Comparison of ENCODE assay signal across 9 mouse cellular contexts in genomic region chr1:51466385-51466784, GRCm38 (mm10). TPM values are rescaled to one million over a fixed set of nuclear protein-coding genes. Genes with fewer than 3 reads are reported as not detected.
A peak's percentile ranks its signal among the peaks of the same experiment; 100 is the strongest.
DNase-seq lines count a peak whose midpoint lies in the region; ATAC-seq lines count a peak whose summit lies in the region.
"Had no signal": no experiment of that assay in that cellular context is flagged by ENCODE, and none has a peak within 500 bp of the region (broad histone marks: within the 10 kb centered on the region; RNA-seq: fewer than 3 reads in every experiment).

No protein-coding gene starts in this region.

- H3K27me3 ChIP-seq in kidney, embryonic 15.5 days, result no peaks in the 10 kb centered on the region
- H3K27me3 ChIP-seq in hindbrain, embryonic 11.5 days (ENCODE audit: control insufficient read depth, insufficient read depth, low read length), result no peaks in the 10 kb centered on the region
- H3K27me3 ChIP-seq: embryonic facial prominence, embryonic 12.5 days had no signal

- DNase-seq in cerebellum, adult 18-20 months, result peak; percentile 19 to 29
- DNase-seq in cerebellum, adult 11-12 months, result no peak
- peak; percentile 49 for DNase-seq in kidney, postnatal 14 days
- peak; percentile 19 for DNase-seq in T-cell, adult 2 months (ENCODE audit: low spot score)
- DNase-seq in hindbrain, embryonic 11.5 days (ENCODE audit: low spot score), result no peak
- DNase-seq in testis, postnatal 14 days (ENCODE audit: low spot score), result no peak

- H3K4me1 ChIP-seq in kidney, embryonic 15.5 days, result peaks cover 6% of the 10 kb centered on the region; the same call in 1 of the 2 replicates
- no peaks in the 10 kb centered on the region for H3K4me1 ChIP-seq in hindbrain, embryonic 11.5 days (replicated peaks; ENCODE audit: control insufficient read depth, insufficient read depth, low read length)
- H3K4me1 ChIP-seq: embryonic facial prominence, embryonic 12.5 days had no signal

- H3K9me3 ChIP-seq in kidney, embryonic 15.5 days (replicated peaks), result no peaks in the 10 kb centered on the region
- no peaks in the 10 kb centered on the region for H3K9me3 ChIP-seq in hindbrain, embryonic 11.5 days (ENCODE audit: control insufficient read depth, low read length)
- H3K9me3 ChIP-seq: embryonic facial prominence, embryonic 12.5 days had no signal

- H3K4me3 ChIP-seq in kidney, embryonic 15.5 days (replicated peaks), result no peak overlapping the region
- no peak overlapping the region for H3K4me3 ChIP-seq in hindbrain, embryonic 11.5 days (ENCODE audit: low read depth, low read length)
- H3K4me3 ChIP-seq: embryonic facial prominence, embryonic 12.5 days had no signal

- no peak overlapping the region for H3K27ac ChIP-seq in kidney, embryonic 15.5 days
- no peak overlapping the region for H3K27ac ChIP-seq in hindbrain, embryonic 11.5 days (ENCODE audit: low read depth, low read length)
- H3K27ac ChIP-seq: embryonic facial prominence, embryonic 12.5 days had no signal

- no peak overlapping the region for H3K9ac ChIP-seq in kidney, embryonic 15.5 days
- H3K9ac ChIP-seq in hindbrain, embryonic 11.5 days (ENCODE audit: low read depth, low read length), result no peak overlapping the region
- H3K9ac ChIP-seq: embryonic facial prominence, embryonic 12.5 days had no signal

- no peak overlapping the region for H3K4me2 ChIP-seq in kidney, embryonic 15.5 days
- H3K4me2 ChIP-seq in hindbrain, embryonic 11.5 days (replicated peaks; ENCODE audit: low read depth, low read length), result no peak overlapping the region
- H3K4me2 ChIP-seq: embryonic facial prominence, embryonic 12.5 days had no signal

- peaks cover 7% of the 10 kb centered on the region; the same call in 1 of the 2 replicates for H3K36me3 ChIP-seq in kidney, embryonic 15.5 days
- H3K36me3 ChIP-seq in hindbrain, embryonic 11.5 days (ENCODE audit: control insufficient read depth, insufficient read depth, low read length), result no peaks in the 10 kb centered on the region
- H3K36me3 ChIP-seq: embryonic facial prominence, embryonic 12.5 days had no signal

- WGBS in kidney, embryonic 15.5 days, result 54% methylated on average over 1 of the region's 1 CpGs
- WGBS in hindbrain, embryonic 11.5 days, result 41% methylated on average over 1 of the region's 1 CpGs

- no peak for ATAC-seq in kidney, embryonic 15.5 days (replicated peaks; ENCODE audit: low FRiP score)
- peak; percentile 91 for ATAC-seq in megakaryocyte progenitor cell, adult 5-6 weeks (replicated peaks; ENCODE audit: poor library complexity)
- no peak for ATAC-seq in hindbrain, embryonic 11.5 days (ENCODE audit: low FRiP score)

RNA-seq across cellular contexts. Expression of gene Nabp1, which starts 11.8 kb away (rescaled TPM):
- 21.1 TPM in 2 replicates for polyA plus RNA-seq in kidney, embryonic 15.5 days (2015; fragmentation: Nextera tagmentation; extraction: Ambion mirVana)
- 14.9 and 16.0 TPM in 2 replicates for total RNA-seq in megakaryocyte progenitor cell, adult 5-6 weeks (2015)
- 27.5 and 28.3 TPM in 2 replicates for total RNA-seq in megakaryocyte progenitor cell, adult 5-6 weeks (2017)
- polyA plus RNA-seq in hindbrain, embryonic 11.5 days (2014; fragmentation: Nextera tagmentation; extraction: Ambion mirVana), result 9.0 and 10.9 TPM in 2 replicates

Comparison
In these comparisons a context has a peak if more than half of its experiments do, and no peak if none do; other contexts are left out.
1. DNase-seq: peak in cerebellum, adult 18-20 months (2 of 2), kidney, postnatal 14 days (single experiment) and T-cell, adult 2 months (single experiment); none in cerebellum, adult 11-12 months (single experiment), hindbrain, embryonic 11.5 days (single experiment) and testis, postnatal 14 days (single experiment).